Mouse (Mus musculus): ENCODE results near the gene Lrig3.

- TF ChIP-seq MYOD1 (IDR thresholded peaks at IDR 0.05; ENCODE audit: control insufficient read depth in 1 of 3, insufficient read length in 2 of 3, low read depth in 2 of 3) (no peak), POLR2A (IDR thresholded peaks at IDR 0.05; ENCODE audit: insufficient read length, low read depth) (no peak), USF1 (IDR thresholded peaks at IDR 0.05; ENCODE audit: low read depth) (no peak), TCF3 (IDR thresholded peaks at IDR 0.05; ENCODE audit: insufficient read length, low read depth) (no peak)
Observed at GRCm38 (mm10) chr10:126002818-126003506, 37.0 kb downstream of the Lrig3 start.

Measured in myocyte (in vitro differentiated cells).